Mouse (Mus musculus) liver, embryonic 13.5 days (tissue): ENCODE measurements around the gene Rnase4. TPM values are rescaled to one million over a fixed set of nuclear protein-coding genes. Genes with fewer than 3 reads are reported as not detected.

Experiments used
- ATAC-seq: fragments of 200-750 bp; cut with Nextera tagmentation; 2 replicates; pipeline ENCODE4 v1.8.0; 2017; ENCODE audit warnings: low read depth, mild to moderate bottlenecking, moderate number of reproducible peaks, moderate library complexity
- DNase-seq: peaks from one replicate; pipeline ENCODE4 v3.0.0; 2022
- H3K27ac ChIP-seq: fragments of 300-500 bp; sonication (generic); 2 replicates; pipeline ENCODE4 v1.5.1; 2015; ENCODE audit warnings: moderate library complexity, mild to moderate bottlenecking, inconsistent platforms
- H3K27me3 ChIP-seq: fragments of 300-500 bp; sonication (generic); 2 replicates; pipeline ENCODE4 v1.6.1; 2015; ENCODE audit warnings: mild to moderate bottlenecking, inconsistent platforms
- H3K36me3 ChIP-seq: fragments of 300-500 bp; sonication (generic); 2 replicates; pipeline ENCODE4 v1.6.1; 2015; ENCODE audit warnings: mild to moderate bottlenecking, inconsistent platforms
- H3K4me1 ChIP-seq: fragments of 300-500 bp; sonication (generic); replicated peaks from 2 replicates; pipeline ENCODE4 v1.6.1; 2015; ENCODE audit warnings: inconsistent platforms
- H3K4me2 ChIP-seq: fragments of 300-500 bp; sonication (generic); 2 replicates; pipeline ENCODE4 v1.6.1; 2015; ENCODE audit warnings: inconsistent platforms, mild to moderate bottlenecking, moderate library complexity
- H3K4me3 ChIP-seq: fragments of 300-500 bp; sonication (generic); replicated peaks from 2 replicates; pipeline ENCODE4 v1.5.1; 2015; ENCODE audit warnings: mild to moderate bottlenecking, inconsistent platforms
- H3K9ac ChIP-seq: fragments of 300-500 bp; sonication (generic); 2 replicates; pipeline ENCODE4 v1.6.1; 2015; ENCODE audit warnings: mild to moderate bottlenecking, inconsistent platforms
- H3K9me3 ChIP-seq: fragments of 300-500 bp; sonication (generic); replicated peaks from 2 replicates; pipeline ENCODE4 v1.6.1; 2016; ENCODE audit warnings: inconsistent platforms
- WGBS: fragments of 180-500 bp; shearing (Covaris S2); methylation state at CpG from one replicate; pipeline ENCODE4 v1.1.7; 2015; ENCODE audit not compliant: insufficient replicate concordance; 5-methylcytosine and 5-hydroxymethylcytosine counted together
- polyA plus RNA-seq: library from polyadenylated mRNA; unstranded; fragments of >200 nt; fragmentation: Nextera tagmentation; extraction: Ambion mirVana; gene quantifications from 2 replicates; pipeline ENCODE4 v1.2.1, GENCODE M21; 2015

The Rnase4 gene
- polyA plus RNA-seq, 1 experiment from 2014 or later = 14.1 TPM

DNA sequence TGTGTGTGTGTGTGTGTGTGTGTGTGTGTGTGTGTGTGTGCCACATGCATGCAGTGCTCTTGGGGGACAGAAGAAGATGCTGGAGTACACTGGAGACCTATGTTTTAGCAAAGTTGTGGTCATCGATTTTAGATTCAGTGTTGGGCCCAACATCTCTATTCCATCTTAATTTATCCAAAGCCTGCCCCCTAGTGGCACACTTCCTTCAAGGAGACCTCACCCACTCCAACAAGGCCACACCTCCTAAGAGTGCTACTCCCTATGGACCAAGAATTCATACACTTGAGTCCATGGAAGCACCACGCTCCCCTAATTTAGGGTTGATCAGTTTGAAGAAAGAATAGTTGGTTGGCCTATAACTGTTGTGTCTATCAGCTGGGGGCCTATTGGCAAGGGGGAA, 21.3 kb upstream of the Rnase4 start:
- Histone ChIP-seq H3K9me3 (no peaks in the 10 kb centered on the region), H3K4me2 (no peak overlapping the region), H3K27ac (no peak overlapping the region), H3K9ac (no peak overlapping the region), H3K4me1 (peaks cover 9% of the 10 kb centered on the region), H3K36me3 (no peaks in the 10 kb centered on the region), H3K4me3 (no peak overlapping the region), H3K27me3 (0 out of 2 replicates have a peak, but pooled peaks cover 15% of the 10 kb centered on the region)
- 65% methylated on average over 2 of the region's 2 CpGs for WGBS
- DNase-seq (peak; percentile 48), ATAC-seq (no peak)

DNA sequence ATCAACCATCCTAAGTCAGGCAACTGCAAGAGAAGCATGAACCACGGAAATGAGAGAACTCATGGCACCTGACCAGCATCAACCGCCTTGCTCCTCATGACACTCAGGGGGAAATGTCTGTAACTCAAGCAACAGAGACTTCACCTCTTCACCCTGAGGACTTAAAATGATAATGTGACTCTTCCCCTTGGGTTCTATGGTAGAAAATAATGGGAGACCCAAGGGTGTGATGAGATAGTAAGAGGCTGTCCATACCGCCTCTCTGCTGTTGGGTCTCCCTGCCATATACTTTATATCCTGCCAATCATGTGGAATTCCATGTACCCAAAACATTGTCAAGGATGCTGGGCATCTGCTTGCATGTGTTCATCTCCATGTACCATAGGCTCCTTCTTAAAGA, 16.5 kb upstream of the Rnase4 start, which contains the start of gene Olfr750:
Olfr750 (minus strand) TSS at position 101 of the 400 bp plus-strand sequence.
- no peak within 1 kb of the TSS for H3K9ac ChIP-seq
- H3K4me1 ChIP-seq = no peaks in the 10 kb centered on the region; the same call in 1 of the 2 replicates
- 73% methylated on average over 3 of the region's 3 CpGs for WGBS
- H3K4me3 ChIP-seq = no peak within 1 kb of the TSS
- H3K4me2 ChIP-seq = no peak within 1 kb of the TSS
- H3K27me3 ChIP-seq = peaks cover 25% of the 10 kb centered on the region; the same call in 1 of the 2 replicates
- H3K36me3 ChIP-seq = no peaks in the 10 kb centered on the region
- no peaks in the 10 kb centered on the region for H3K9me3 ChIP-seq
- no peak within 1 kb of the TSS for H3K27ac ChIP-seq
- DNase-seq = no peak
- no peak for ATAC-seq

DNA sequence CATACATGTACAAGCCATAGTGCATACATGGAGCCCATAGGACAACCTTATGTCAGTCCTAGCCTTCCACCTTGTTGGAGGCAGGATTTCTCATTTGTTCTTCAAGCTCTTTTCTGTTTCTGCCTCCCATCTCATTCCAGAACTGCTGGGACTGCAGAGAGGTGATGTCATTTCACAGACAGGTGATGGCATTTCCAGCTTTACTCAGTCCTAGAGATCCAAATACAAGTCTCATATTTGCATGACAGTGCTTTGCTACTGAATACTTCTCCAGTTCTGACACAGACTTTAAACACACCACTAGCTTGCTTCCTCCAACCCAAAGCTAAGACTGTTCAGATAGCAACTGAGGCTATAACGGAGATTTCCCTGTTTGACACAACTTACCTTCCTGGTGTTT, 11.7 kb upstream of the Rnase4 start:
- no peaks in the 10 kb centered on the region for H3K36me3 ChIP-seq
- peaks cover 21% of the 10 kb centered on the region for H3K4me1 ChIP-seq
- no peak overlapping the region for H3K4me3 ChIP-seq
- no peak overlapping the region for H3K9ac ChIP-seq
- H3K27ac ChIP-seq = no peak overlapping the region
- H3K4me2 ChIP-seq = no peak overlapping the region
- no peaks in the 10 kb centered on the region for H3K9me3 ChIP-seq
- no peak for ATAC-seq
- WGBS = 55% methylated on average over 1 of the region's 1 CpGs
- DNase-seq = no peak
- H3K27me3 ChIP-seq = peaks cover 53% of the 10 kb centered on the region

DNA sequence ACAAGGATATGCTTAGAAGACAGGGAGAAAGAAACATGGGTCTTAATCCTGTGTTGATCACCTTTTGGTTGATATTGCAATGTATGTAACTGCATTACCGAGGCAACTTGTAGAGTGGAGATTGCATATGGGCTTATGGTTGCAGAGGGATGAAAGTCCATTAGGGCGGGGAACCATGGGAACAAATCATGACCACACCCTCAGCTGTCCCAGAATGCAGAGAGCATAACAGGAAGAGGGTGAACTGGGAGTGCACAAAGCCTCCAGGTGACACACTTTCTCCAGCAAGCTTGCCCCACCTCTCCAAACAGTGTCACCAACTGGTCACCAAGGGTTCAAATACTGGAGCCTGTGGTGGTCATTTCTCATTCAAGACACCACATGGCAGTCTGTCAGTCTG, 9.8 kb upstream of the Rnase4 start:
- H3K9ac ChIP-seq = no peak overlapping the region
- H3K4me1 ChIP-seq = peaks cover 40% of the 10 kb centered on the region
- 58% methylated on average over 2 of the region's 2 CpGs for WGBS
- no peak overlapping the region for H3K27ac ChIP-seq
- no peaks in the 10 kb centered on the region for H3K36me3 ChIP-seq
- ATAC-seq (no peak), DNase-seq (no peak)
- no peaks in the 10 kb centered on the region for H3K9me3 ChIP-seq
- H3K27me3 ChIP-seq = peaks cover 46% of the 10 kb centered on the region
- no peak overlapping the region for H3K4me3 ChIP-seq
- no peak overlapping the region for H3K4me2 ChIP-seq

DNA sequence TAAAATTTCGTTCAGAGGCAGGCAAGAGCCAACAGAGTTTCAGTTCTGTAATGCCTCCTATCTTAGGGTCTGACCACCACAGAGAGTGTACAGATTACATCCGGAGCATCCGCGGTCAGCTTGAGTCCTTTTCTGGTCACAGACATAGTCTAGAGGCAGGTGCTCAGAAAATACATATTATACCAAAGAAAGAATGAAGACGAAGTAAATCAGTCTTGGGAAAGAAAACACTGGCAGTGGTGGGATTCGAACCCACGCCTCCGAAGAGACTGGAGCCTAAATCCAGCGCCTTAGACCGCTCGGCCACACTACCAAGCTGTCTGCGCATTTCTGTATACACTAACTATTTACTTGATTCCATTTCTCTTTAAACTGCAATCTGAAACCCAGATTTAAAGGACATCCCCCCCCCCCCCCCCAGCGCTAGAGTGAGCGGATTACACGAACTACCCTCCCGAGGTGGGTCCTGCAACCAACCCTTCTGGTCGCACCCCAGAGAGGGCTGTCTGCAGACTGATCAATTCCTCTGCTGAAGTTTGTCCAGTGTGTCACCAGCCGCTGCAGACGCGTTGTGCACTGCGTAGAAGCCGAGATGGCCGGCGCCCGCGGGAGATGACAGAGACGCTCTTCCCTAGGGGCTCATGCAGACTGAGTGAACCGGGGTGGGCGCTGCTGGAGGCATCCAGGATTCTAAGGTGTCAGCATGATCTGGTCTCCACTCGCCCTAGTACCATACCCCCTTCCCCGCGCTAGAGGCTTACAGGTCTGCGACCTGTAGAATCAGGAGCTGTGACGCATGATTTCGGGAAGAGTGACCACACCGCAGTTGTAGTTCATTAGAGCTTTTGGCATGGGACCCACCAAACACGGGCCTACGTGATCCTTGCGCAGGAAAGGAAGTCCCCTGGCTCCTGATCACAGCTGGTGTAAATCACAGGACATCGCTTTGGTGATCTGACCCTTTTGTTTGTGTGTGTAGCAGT, 8.0 kb upstream of the Rnase4 start:
- Histone ChIP-seq H3K9me3 (no peaks in the 10 kb centered on the region), H3K4me2 (peak overlapping the region; percentile 75), H3K4me3 (peak overlapping the region; percentile 62), H3K27ac (no peak overlapping the region), H3K36me3 (no peaks in the 10 kb centered on the region), H3K4me1 (peaks cover 55% of the 10 kb centered on the region), H3K27me3 (peaks cover 46% of the 10 kb centered on the region), H3K9ac (peak overlapping the region; percentile 59)
- ATAC-seq (peak; percentile 74), DNase-seq (peak; percentile 63)
- WGBS = 1% methylated on average over 40 of the region's 40 CpGs

DNA sequence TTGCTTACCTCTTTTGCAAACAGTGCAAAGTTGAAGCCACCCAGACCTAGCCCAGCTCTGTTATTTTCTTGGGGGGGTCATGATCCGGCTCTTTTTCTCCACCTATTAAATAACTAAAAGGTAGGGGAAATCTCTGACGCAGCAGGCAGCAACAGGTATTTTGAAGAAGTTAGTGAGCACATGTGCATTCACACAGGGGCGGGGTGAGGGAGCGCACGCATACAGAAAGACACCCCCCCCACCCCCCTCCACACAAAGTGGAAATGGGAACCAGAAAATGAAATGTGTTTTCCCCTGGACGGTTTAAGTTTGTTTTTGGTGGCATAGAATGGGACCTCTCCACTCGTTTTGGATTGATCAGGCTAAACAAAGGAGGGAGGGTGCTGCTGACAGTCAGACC, 7.1 kb upstream of the Rnase4 start:
- peak overlapping the region; percentile 75 for H3K4me2 ChIP-seq
- WGBS = 8% methylated on average over 7 of the region's 7 CpGs
- no peaks in the 10 kb centered on the region for H3K36me3 ChIP-seq
- H3K9ac ChIP-seq = peak overlapping the region; percentile 27; the same call in 1 of the 2 replicates
- H3K4me1 ChIP-seq = peaks cover 62% of the 10 kb centered on the region
- no peak for DNase-seq
- H3K27ac ChIP-seq = no peak overlapping the region
- peaks cover 46% of the 10 kb centered on the region for H3K27me3 ChIP-seq
- no peak for ATAC-seq
- peak overlapping the region; percentile 62 for H3K4me3 ChIP-seq
- H3K9me3 ChIP-seq = no peaks in the 10 kb centered on the region

DNA sequence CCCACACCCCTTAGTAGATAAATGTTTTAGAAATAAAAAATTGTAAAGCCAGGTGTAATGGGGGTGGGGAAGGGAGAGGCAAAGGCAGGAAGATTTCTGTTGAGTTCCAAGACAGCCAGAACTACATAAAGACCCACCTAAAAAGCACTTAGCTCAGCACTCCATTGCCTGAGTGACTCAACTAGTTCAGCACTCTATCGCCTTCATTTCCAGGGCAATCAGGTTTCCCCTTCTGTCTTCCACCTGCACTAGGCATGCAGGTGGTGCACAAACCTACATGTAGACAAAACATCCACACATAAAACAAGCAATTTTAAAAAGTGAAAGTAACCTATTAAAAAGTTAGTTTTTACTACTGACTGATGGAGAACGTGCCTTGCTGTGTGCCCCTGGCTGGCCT, 5.8 kb upstream of the Rnase4 start:
- Histone ChIP-seq H3K9ac (no peak overlapping the region), H3K36me3 (no peaks in the 10 kb centered on the region), H3K4me3 (no peak overlapping the region), H3K4me2 (peak overlapping the region; percentile 75), H3K4me1 (peaks cover 65% of the 10 kb centered on the region), H3K27ac (no peak overlapping the region), H3K27me3 (peaks cover 34% of the 10 kb centered on the region), H3K9me3 (no peaks in the 10 kb centered on the region)
- ATAC-seq = no peak
- no peak for DNase-seq
- WGBS = 72% methylated on average over 2 of the region's 2 CpGs

DNA sequence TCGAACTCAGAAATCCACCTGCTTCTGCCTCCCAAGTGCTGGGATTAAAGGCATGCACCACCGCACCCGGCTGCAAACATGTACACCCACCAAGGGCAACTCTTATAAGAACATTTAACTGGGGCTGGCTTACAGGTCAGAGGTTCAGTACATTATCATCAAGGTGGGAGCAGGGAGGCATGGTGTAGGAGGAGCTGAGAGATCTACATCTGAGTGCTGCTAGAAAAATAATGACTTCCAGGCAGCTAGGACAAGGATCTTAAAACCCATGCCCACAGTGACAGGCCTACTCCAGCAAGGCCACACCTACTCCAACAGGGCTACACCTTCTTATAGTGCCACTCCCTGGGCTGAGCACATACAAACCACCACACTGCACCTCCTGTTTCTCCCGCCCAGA, 5.0 kb upstream of the Rnase4 start:
- Histone ChIP-seq H3K4me1 (peaks cover 71% of the 10 kb centered on the region), H3K27ac (no peak overlapping the region)
- whole genome bisulfite sequencing = 59% methylated on average over 4 of the region's 4 CpGs

DNA sequence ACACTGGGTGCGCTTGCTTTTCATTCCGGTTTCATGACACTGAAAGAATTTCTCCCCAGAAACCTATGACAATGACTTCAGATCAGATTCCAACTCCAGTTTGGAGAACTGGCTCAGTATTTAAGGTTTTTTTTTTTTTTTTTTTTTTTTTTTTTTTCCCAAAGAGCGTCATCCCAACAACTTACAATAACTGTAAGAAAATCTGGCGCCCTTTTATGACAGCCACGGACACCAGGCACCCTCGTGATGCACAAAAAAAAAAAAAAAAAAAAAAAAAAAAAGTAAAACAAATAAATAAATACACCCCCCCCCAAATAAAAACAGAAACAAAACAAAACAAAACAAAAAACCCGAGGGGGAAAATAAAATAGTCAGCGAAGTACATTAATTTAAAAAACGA, 3.1 kb upstream of the Rnase4 start:
- H3K4me3 ChIP-seq = peak overlapping the region; percentile 75
- H3K4me1 ChIP-seq = peaks cover 81% of the 10 kb centered on the region
- no peaks in the 10 kb centered on the region for H3K9me3 ChIP-seq
- 13% methylated on average over 9 of the region's 9 CpGs for WGBS
- no peak overlapping the region for H3K27ac ChIP-seq
- H3K4me2 ChIP-seq = peak overlapping the region; percentile 86
- peaks cover 12% of the 10 kb centered on the region for H3K27me3 ChIP-seq
- H3K36me3 ChIP-seq = no peaks in the 10 kb centered on the region
- H3K9ac ChIP-seq = peak overlapping the region; percentile 71
- no peak for DNase-seq
- no peak for ATAC-seq

More for the DNA sequence above, 5.0 kb upstream of the Rnase4 start:
- no peaks in the 10 kb centered on the region for H3K9me3 ChIP-seq
- H3K27me3 ChIP-seq = peaks cover 28% of the 10 kb centered on the region
- ATAC-seq (no peak), DNase-seq (no peak)
- H3K36me3 ChIP-seq = no peaks in the 10 kb centered on the region
- H3K4me3 ChIP-seq = no peak overlapping the region
- H3K9ac ChIP-seq = no peak overlapping the region
- H3K4me2 ChIP-seq = no peak overlapping the region

DNA sequence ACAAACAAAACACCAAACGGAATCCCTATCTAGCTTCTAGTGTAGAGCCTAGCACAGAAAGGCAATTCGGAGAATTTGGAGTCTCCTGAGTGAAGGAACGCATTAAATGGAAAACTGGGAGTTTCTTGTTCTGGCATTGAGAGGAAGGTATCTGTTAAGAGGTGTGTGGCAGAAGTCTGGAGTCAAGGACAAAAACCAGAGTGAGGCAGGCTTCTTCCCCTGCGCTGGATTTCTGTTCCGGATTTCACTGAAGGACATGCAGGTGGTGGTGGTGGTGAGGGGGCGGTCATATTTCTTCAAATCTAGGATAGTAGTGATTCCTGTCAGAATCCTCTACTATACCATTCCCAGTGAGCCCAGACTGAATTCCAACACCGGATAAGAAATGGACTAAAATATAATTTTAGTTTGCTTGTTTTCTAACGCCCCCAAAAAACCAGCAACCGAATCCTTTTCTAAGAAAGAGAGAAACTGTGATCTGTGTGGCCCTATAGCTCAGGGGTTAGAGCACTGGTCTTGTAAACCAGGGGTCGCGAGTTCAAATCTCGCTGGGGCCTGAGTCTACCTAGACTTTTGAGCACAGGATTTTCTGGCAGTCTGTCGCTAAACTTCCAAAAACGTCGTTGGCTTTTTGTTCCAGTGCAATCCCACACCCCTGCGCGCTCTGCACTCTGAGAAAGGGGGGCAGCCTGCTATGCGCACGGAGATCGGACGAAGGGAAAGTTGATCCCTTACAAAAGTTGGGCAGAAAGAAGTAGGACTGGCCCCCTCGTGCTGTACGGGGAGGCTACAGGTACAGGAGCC, 2.5 kb upstream of the Rnase4 start:
- Histone ChIP-seq H3K27me3 (peaks cover 7% of the 10 kb centered on the region), H3K9me3 (no peaks in the 10 kb centered on the region), H3K4me3 (peak overlapping the region; percentile 75), H3K27ac (peak overlapping the region; percentile 84), H3K9ac (peak overlapping the region; percentile 71), H3K4me1 (peaks cover 76% of the 10 kb centered on the region), H3K36me3 (no peaks in the 10 kb centered on the region), H3K4me2 (peak overlapping the region; percentile 86)
- DNase-seq (peak; percentile 83), ATAC-seq (peak; percentile 44)
- WGBS = under 1% methylated on average over 23 of the region's 23 CpGs
